Mouse (Mus musculus): Measurements from ENCODE around the gene Cep19. TPM values are rescaled to one million over a fixed set of nuclear protein-coding genes. Genes with fewer than 3 reads are reported as not detected.

Gene Cep19
- polyA plus RNA-seq, 1 experiment from 2014 or later: 32.7 TPM

- WGBS: 77% methylated on average over 15 of the region's 15 CpGs
- ATAC-seq (ENCODE audit: insufficient number of reproducible peaks, insufficient read depth, low FRiP score, low TSS enrichment): no peak
- Histone ChIP-seq H3K9me3 (no peaks in the 10 kb centered on the region), H3K4me3 (no peak overlapping the region), H3K36me3 (peaks cover 30% of the 10 kb centered on the region), H3K27me3 (no peaks in the 10 kb centered on the region), H3K27ac (no peak overlapping the region), H3K4me2 (replicated peaks) (no peak overlapping the region), H3K9ac (no peak overlapping the region), H3K4me1 (no peaks in the 10 kb centered on the region)
Observed at GRCm38 (mm10) chr16:32110951-32111699, 11.5 kb downstream of the Cep19 start.

GRCm38 (mm10) chr16:32113541-32114218 lies 14.1 kb downstream of the Cep19 start:
- Histone ChIP-seq H3K27ac (no peak overlapping the region), H3K4me3 (no peak overlapping the region), H3K9ac (no peak overlapping the region), H3K4me1 (no peaks in the 10 kb centered on the region), H3K36me3 (peaks cover 10% of the 10 kb centered on the region; the same call in 1 of the 2 replicates), H3K9me3 (no peaks in the 10 kb centered on the region), H3K4me2 (replicated peaks) (no peak overlapping the region), H3K27me3 (no peaks in the 10 kb centered on the region)
- ATAC-seq (ENCODE audit: insufficient number of reproducible peaks, insufficient read depth, low FRiP score, low TSS enrichment): no peak
- WGBS: 71% methylated on average over 23 of the region's 23 CpGs

GRCm38 (mm10) chr16:32114406-32114805 lies 14.8 kb downstream of the Cep19 start:
- Histone ChIP-seq H3K27ac (no peak overlapping the region), H3K27me3 (no peaks in the 10 kb centered on the region), H3K9ac (no peak overlapping the region), H3K4me3 (no peak overlapping the region), H3K4me2 (replicated peaks) (no peak overlapping the region), H3K36me3 (peaks cover 6% of the 10 kb centered on the region; the same call in 1 of the 2 replicates), H3K9me3 (no peaks in the 10 kb centered on the region), H3K4me1 (no peaks in the 10 kb centered on the region)
- no peak for ATAC-seq (ENCODE audit: insufficient number of reproducible peaks, insufficient read depth, low FRiP score, low TSS enrichment)
- 85% methylated on average over 10 of the region's 10 CpGs for WGBS

- ATAC-seq (ENCODE audit: insufficient number of reproducible peaks, insufficient read depth, low FRiP score, low TSS enrichment): no peak
- WGBS: 12% methylated on average over 15 of the region's 15 CpGs
- Histone ChIP-seq H3K27me3 (no peaks in the 10 kb centered on the region), H3K4me3 (no peak overlapping the region), H3K9ac (no peak overlapping the region), H3K27ac (no peak overlapping the region), H3K36me3 (peaks cover 5% of the 10 kb centered on the region; the same call in 1 of the 2 replicates), H3K9me3 (no peaks in the 10 kb centered on the region), H3K4me2 (replicated peaks) (no peak overlapping the region), H3K4me1 (no peaks in the 10 kb centered on the region)
Observed at GRCm38 (mm10) chr16:32114968-32115695, 15.5 kb downstream of the Cep19 start.

DNA sequence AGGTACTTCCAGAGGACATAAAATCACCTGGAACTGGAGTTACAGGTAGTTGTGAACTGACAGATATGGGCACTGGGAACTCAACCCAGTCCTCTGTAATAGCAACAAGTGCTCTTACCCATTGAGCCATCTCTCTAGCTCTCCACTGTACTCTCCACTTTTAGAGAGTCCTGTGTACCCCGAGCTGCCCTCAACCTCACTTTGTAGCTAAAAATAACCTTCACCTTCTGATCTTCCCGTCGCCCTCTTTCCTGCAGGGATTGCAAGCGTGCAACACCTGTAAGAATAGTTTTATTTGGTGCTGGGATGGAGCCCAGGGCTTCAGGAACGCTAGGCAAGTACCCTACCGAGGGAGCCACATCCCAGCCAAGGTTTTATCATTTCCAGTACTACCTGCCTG lies 16.2 kb downstream of the Cep19 start:
- no peak for ATAC-seq (ENCODE audit: insufficient number of reproducible peaks, insufficient read depth, low FRiP score, low TSS enrichment)
- Histone ChIP-seq H3K27ac (no peak overlapping the region), H3K9ac (no peak overlapping the region), H3K36me3 (no peaks in the 10 kb centered on the region), H3K4me3 (no peak overlapping the region), H3K4me2 (replicated peaks) (no peak overlapping the region), H3K9me3 (no peaks in the 10 kb centered on the region), H3K4me1 (no peaks in the 10 kb centered on the region), H3K27me3 (no peaks in the 10 kb centered on the region)
- 62% methylated on average over 6 of the region's 6 CpGs for WGBS

DNA sequence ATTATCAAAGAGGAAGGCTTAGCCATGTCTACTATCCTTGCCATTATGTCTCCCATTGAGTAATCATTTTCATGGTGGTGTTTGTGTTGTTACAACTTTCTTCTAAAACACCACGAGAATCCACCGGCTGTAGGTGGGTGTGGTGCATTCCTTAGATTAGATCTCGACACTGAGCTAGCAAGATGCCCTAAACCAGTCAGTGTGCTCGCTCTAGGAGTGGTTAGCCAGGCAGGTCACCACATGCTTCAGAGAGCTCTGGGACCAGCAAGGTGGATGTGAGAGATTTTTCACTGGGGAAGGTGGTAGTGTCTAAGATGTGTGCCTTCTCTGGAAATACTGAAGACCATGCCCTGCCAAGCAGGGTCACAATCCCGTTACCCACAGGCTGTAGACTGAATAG lies 16.6 kb downstream of the Cep19 start:
- Histone ChIP-seq H3K27me3 (no peaks in the 10 kb centered on the region), H3K9me3 (no peaks in the 10 kb centered on the region), H3K4me1 (no peaks in the 10 kb centered on the region), H3K27ac (no peak overlapping the region), H3K4me2 (replicated peaks) (no peak overlapping the region), H3K9ac (no peak overlapping the region), H3K4me3 (no peak overlapping the region), H3K36me3 (no peaks in the 10 kb centered on the region)
- WGBS: 62% methylated on average over 5 of the region's 5 CpGs
- no peak for ATAC-seq (ENCODE audit: insufficient number of reproducible peaks, insufficient read depth, low FRiP score, low TSS enrichment)

DNA sequence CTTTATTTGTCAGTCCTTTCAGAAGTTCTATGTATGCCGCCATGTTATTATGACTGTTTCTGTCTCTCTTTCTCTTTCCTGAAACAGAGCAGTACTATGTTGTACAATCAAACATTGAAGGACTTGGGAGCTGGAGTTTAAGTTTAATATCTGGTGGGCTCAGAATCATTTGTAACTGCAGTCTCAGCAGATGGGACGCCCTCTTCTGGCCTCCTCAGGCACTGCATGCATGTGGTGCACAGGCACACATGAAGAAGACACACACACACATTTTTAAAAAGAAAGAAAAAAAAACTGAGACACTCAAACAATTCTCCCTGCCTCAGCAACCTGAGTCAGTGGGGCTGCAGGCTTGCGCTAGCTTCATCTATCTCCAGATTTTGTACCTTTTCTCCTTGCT lies 20.9 kb downstream of the Cep19 start:
- Histone ChIP-seq H3K27me3 (no peaks in the 10 kb centered on the region), H3K36me3 (no peaks in the 10 kb centered on the region), H3K9me3 (no peaks in the 10 kb centered on the region), H3K4me1 (no peaks in the 10 kb centered on the region), H3K27ac (no peak overlapping the region), H3K4me3 (no peak overlapping the region), H3K4me2 (replicated peaks) (no peak overlapping the region), H3K9ac (no peak overlapping the region)
- ATAC-seq (ENCODE audit: insufficient number of reproducible peaks, insufficient read depth, low FRiP score, low TSS enrichment): no peak
- WGBS: 78% methylated on average over 3 of the region's 3 CpGs

- no peaks in the 10 kb centered on the region for H3K9me3 ChIP-seq
- no peaks in the 10 kb centered on the region for H3K27me3 ChIP-seq
- no peak overlapping the region for H3K27ac ChIP-seq
- 90% methylated on average over 7 of the region's 7 CpGs for WGBS
- H3K9ac ChIP-seq: no peak overlapping the region
- no peak overlapping the region for H3K4me3 ChIP-seq
- no peaks in the 10 kb centered on the region for H3K36me3 ChIP-seq
- ATAC-seq (ENCODE audit: insufficient number of reproducible peaks, insufficient read depth, low FRiP score, low TSS enrichment): no peak
- no peak overlapping the region for H3K4me2 ChIP-seq (replicated peaks)
- H3K4me1 ChIP-seq: no peaks in the 10 kb centered on the region
Observed at GRCm38 (mm10) chr16:32124020-32124419, 24.4 kb downstream of the Cep19 start.

- Histone ChIP-seq H3K27me3 (no peaks in the 10 kb centered on the region), H3K9me3 (no peaks in the 10 kb centered on the region), H3K27ac (no peak overlapping the region), H3K4me3 (no peak overlapping the region), H3K4me1 (no peaks in the 10 kb centered on the region), H3K4me2 (replicated peaks) (no peak overlapping the region), H3K9ac (no peak overlapping the region), H3K36me3 (no peaks in the 10 kb centered on the region)
- ATAC-seq (ENCODE audit: insufficient number of reproducible peaks, insufficient read depth, low FRiP score, low TSS enrichment): no peak
- WGBS: 65% methylated on average over 17 of the region's 17 CpGs
Observed at GRCm38 (mm10) chr16:32124444-32125335, 25.1 kb downstream of the Cep19 start.

DNA sequence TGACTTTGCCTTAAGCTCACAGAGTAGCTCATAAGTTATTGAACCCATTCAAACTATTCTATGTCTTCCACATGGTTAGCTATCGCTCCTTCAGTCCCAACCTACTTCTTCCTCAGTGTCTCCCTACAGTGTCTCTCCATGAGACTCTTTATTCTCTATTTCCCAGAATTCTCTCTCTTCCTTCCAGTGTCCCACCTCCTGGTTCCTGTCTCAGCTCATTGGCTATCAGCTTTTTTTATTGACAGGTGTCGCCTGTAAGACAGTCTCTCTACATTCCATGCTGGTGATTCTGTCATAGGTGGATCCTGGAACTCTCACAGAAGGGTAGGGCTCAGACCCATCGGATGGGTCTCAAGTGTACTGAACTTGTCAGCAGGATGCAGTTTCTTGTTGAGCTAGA lies 25.8 kb downstream of the Cep19 start:
- H3K9me3 ChIP-seq: no peaks in the 10 kb centered on the region
- ATAC-seq (ENCODE audit: insufficient number of reproducible peaks, insufficient read depth, low FRiP score, low TSS enrichment): no peak
- WGBS: 93% methylated on average over 3 of the region's 3 CpGs
- H3K27me3 ChIP-seq: no peaks in the 10 kb centered on the region
- no peak overlapping the region for H3K9ac ChIP-seq
- H3K4me1 ChIP-seq: no peaks in the 10 kb centered on the region
- H3K4me2 ChIP-seq (replicated peaks): no peak overlapping the region
- no peak overlapping the region for H3K4me3 ChIP-seq
- H3K27ac ChIP-seq: no peak overlapping the region
- no peaks in the 10 kb centered on the region for H3K36me3 ChIP-seq

DNA sequence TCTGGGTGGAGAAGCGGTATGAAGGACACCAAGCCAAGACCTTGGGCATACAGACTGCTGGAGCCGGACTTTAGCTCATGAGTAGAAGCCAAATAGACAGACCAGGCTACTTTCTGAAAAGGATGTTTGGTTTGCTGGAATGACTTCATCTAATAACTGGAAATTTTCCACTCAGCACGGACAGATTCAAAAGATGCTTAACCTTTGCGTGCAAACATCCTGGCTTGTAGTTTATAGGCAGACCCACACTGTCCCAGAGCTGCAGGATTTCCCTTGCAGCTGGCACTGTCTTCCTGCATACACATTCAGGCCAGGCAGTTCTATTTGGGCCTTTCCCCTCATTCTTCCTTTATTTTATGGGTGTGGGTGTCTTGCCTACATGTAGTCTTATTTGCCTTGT lies 27.4 kb downstream of the Cep19 start:
- ATAC-seq (ENCODE audit: insufficient number of reproducible peaks, insufficient read depth, low FRiP score, low TSS enrichment): no peak
- no peaks in the 10 kb centered on the region for H3K9me3 ChIP-seq
- no peak overlapping the region for H3K9ac ChIP-seq
- H3K4me3 ChIP-seq: no peak overlapping the region
- H3K4me2 ChIP-seq (replicated peaks): no peak overlapping the region
- WGBS: 87% methylated on average over 4 of the region's 4 CpGs
- H3K4me1 ChIP-seq: no peaks in the 10 kb centered on the region
- 0 out of 2 replicates have a peak overlapping the region, but pooled peaks have one; percentile 17 for H3K27ac ChIP-seq
- no peaks in the 10 kb centered on the region for H3K27me3 ChIP-seq
- H3K36me3 ChIP-seq: no peaks in the 10 kb centered on the region
